Mouse (Mus musculus) lung, embryonic 15.5 days (tissue): ENCODE results near the gene Ddx47. TPM values are rescaled to one million over a fixed set of nuclear protein-coding genes. Genes with fewer than 3 reads are reported as not detected.

Source experiments
- ATAC-seq: fragments of 200-750 bp; cut with Nextera tagmentation; 2 replicates; pipeline ENCODE4 v1.8.0; 2017; ENCODE audit warnings: moderate number of reproducible peaks, borderline replicate concordance; ENCODE audit not compliant: low FRiP score, low TSS enrichment; ENCODE audit errors: extremely low read depth
- H3K27ac ChIP-seq: fragments of 300-500 bp; sonication (generic); 2 replicates; pipeline ENCODE4 v1.5.1; 2015; ENCODE audit warnings: moderate library complexity, mild to moderate bottlenecking, inconsistent platforms
- H3K27me3 ChIP-seq: fragments of 300-500 bp; sonication (generic); 2 replicates; pipeline ENCODE4 v1.6.1; 2015; ENCODE audit warnings: inconsistent platforms
- H3K36me3 ChIP-seq: fragments of 300-500 bp; sonication (generic); 2 replicates; pipeline ENCODE4 v1.6.1; 2015; ENCODE audit warnings: inconsistent platforms
- H3K4me1 ChIP-seq: fragments of 300-500 bp; sonication (generic); 2 replicates; pipeline ENCODE4 v1.6.1; 2015; ENCODE audit warnings: inconsistent platforms
- H3K4me2 ChIP-seq: fragments of 300-500 bp; sonication (generic); 2 replicates; pipeline ENCODE4 v1.6.1; 2015; ENCODE audit warnings: inconsistent platforms, mild to moderate bottlenecking, moderate library complexity
- H3K4me3 ChIP-seq: fragments of 300-500 bp; sonication (generic); 2 replicates; pipeline ENCODE4 v1.5.1; 2015; ENCODE audit warnings: mild to moderate bottlenecking, inconsistent platforms
- H3K9ac ChIP-seq: fragments of 300-500 bp; sonication (generic); 2 replicates; pipeline ENCODE4 v1.6.1; 2015; ENCODE audit warnings: inconsistent platforms
- H3K9me3 ChIP-seq: fragments of 300-500 bp; sonication (generic); 2 replicates; pipeline ENCODE4 v1.6.1; 2016; ENCODE audit warnings: inconsistent platforms
- WGBS: fragments of 180-500 bp; shearing (Covaris S2); methylation state at CpG from one replicate; pipeline ENCODE4 v1.1.7; 2015; 5-methylcytosine and 5-hydroxymethylcytosine counted together
- polyA plus RNA-seq: library from polyadenylated mRNA; unstranded; fragments of >200 nt; fragmentation: Nextera tagmentation; extraction: Ambion mirVana; gene quantifications from 2 replicates; pipeline ENCODE4 v1.2.1, GENCODE M21; 2015

The Ddx47 gene
- polyA plus RNA-seq, 1 experiment from 2014 or later = 125 TPM

- H3K27me3 ChIP-seq = no peaks in the 10 kb centered on the region
- H3K9ac ChIP-seq = no peak overlapping the region
- H3K36me3 ChIP-seq = peaks cover 88% of the 10 kb centered on the region
- H3K9me3 ChIP-seq = no peaks in the 10 kb centered on the region
- no peak overlapping the region for H3K4me2 ChIP-seq
- peak overlapping the region; percentile 60 for H3K27ac ChIP-seq
- WGBS = 73% methylated on average over 11 of the region's 11 CpGs
- peaks cover 2% of the 10 kb centered on the region; the same call in 1 of the 2 replicates for H3K4me1 ChIP-seq
- H3K4me3 ChIP-seq = no peak overlapping the region
- ATAC-seq = 0 out of 2 replicates have a peak, but pooled peaks have one; percentile 41
Observed at GRCm38 (mm10) chr6:135017211-135017610, 5.8 kb downstream of the Ddx47 start.

DNA sequence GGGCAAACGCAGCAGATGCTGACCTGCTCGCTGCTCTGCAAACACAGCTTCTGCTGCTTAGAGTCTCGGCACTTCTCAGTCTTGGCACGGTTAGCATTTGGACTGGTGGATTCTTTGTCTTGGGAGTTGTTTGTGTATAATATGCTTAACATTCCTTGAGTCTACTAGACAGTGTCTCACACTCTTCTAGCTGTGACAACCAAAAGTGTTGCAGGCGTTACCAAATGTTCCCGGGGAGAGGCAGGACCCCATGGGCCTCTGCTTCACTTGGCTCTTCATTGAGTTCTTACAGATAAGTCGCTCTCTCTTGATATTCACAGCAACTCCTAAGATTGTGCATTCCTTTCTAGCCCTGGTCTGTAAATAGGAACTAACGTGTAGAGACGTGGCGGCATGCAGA, 8.2 kb downstream of the Ddx47 start:
- no peak overlapping the region for H3K27ac ChIP-seq
- no peak for ATAC-seq
- 81% methylated on average over 10 of the region's 10 CpGs for WGBS
- no peak overlapping the region for H3K9ac ChIP-seq
- no peaks in the 10 kb centered on the region for H3K27me3 ChIP-seq
- H3K4me3 ChIP-seq = no peak overlapping the region
- H3K4me2 ChIP-seq = no peak overlapping the region
- H3K9me3 ChIP-seq = no peaks in the 10 kb centered on the region
- H3K4me1 ChIP-seq = peaks cover 16% of the 10 kb centered on the region
- peaks cover 96% of the 10 kb centered on the region for H3K36me3 ChIP-seq

GRCm38 (mm10) chr6:135021633-135022032, 10.2 kb downstream of the Ddx47 start:
- Histone ChIP-seq H3K36me3 (peaks cover 75% of the 10 kb centered on the region), H3K4me3 (no peak overlapping the region), H3K27me3 (no peaks in the 10 kb centered on the region), H3K27ac (no peak overlapping the region), H3K9ac (no peak overlapping the region), H3K4me2 (no peak overlapping the region), H3K4me1 (peaks cover 23% of the 10 kb centered on the region), H3K9me3 (no peaks in the 10 kb centered on the region)
- WGBS = 87% methylated on average over 3 of the region's 3 CpGs
- ATAC-seq = no peak

GRCm38 (mm10) chr6:135023379-135023778, 12.0 kb downstream of the Ddx47 start:
- ATAC-seq = no peak

DNA sequence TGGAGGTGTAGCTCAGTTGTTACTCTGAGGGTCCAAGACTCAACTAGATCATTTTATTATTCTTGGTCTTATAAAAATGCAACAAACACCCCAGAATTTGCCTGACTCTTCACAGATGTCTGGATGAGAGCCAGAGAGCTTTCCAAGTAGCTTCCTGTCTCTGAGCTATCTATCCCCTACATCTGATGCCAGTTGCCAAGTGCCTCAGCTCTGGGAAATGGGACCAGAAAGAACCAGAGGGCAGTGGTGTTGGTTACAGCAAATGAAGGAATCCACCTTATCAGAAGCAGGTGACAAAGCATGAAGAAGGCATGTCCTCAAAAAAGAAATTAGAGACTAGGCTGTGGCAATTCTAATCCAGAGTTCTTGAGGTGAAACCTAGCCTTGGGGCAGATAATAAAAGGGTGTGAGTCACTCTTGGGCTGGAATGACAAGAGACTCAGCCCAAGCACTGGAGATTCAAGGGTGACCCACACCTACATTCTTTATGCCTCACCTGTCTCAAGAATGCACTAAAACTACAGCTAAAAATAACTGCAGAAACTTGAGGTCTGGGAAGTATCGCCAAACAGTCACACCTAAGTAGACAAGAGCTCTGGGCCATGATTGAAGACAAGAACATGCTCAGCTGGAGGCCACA, 13.5 kb downstream of the Ddx47 start:
- Histone ChIP-seq H3K4me1 (peaks cover 29% of the 10 kb centered on the region), H3K9me3 (no peaks in the 10 kb centered on the region), H3K4me2 (no peak overlapping the region), H3K4me3 (no peak overlapping the region), H3K27me3 (no peaks in the 10 kb centered on the region), H3K36me3 (peaks cover 42% of the 10 kb centered on the region), H3K9ac (no peak overlapping the region), H3K27ac (peak overlapping the region; percentile 83)
- WGBS = 59% methylated on average over 1 of the region's 1 CpGs
- ATAC-seq = peak; percentile 49; the same call in 1 of the 2 replicates

More at GRCm38 (mm10) chr6:135023379-135023778, 12.0 kb downstream of the Ddx47 start:
- Histone ChIP-seq H3K9me3 (no peaks in the 10 kb centered on the region), H3K36me3 (peaks cover 57% of the 10 kb centered on the region), H3K27me3 (no peaks in the 10 kb centered on the region), H3K4me3 (no peak overlapping the region), H3K4me1 (peaks cover 29% of the 10 kb centered on the region), H3K27ac (peak overlapping the region; percentile 65), H3K4me2 (no peak overlapping the region), H3K9ac (no peak overlapping the region)
- WGBS = 62% methylated on average over 14 of the region's 14 CpGs

- no peak overlapping the region; the same call in 1 of the 2 replicates for H3K27ac ChIP-seq
- 14% methylated on average over 3 of the region's 3 CpGs for WGBS
- peak; percentile 60 for ATAC-seq
Observed at GRCm38 (mm10) chr6:135026232-135026631, 14.8 kb downstream of the Ddx47 start.

DNA sequence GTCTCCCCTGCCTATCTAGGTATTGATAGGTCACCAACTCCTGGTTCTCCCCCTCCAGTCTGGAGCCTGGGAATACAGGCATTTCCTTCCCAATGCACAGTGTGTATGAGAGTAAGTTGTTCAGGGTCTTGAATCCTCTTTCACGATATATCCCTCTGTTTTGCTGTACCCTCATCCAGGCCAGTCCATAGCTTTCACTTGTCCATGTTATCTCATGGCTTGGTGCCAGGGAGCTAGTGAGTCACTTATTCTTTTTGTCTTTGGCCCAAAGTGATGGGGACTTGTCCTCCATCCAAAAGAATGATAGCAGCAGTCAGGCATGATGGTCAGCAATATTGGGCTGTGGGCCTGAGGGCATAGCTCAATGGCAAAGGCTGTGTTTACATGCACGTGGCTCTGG, 15.3 kb downstream of the Ddx47 start:
- 46% methylated on average over 2 of the region's 2 CpGs for whole genome bisulfite sequencing
- H3K9ac ChIP-seq = no peak overlapping the region
- no peak for ATAC-seq
- H3K9me3 ChIP-seq = no peaks in the 10 kb centered on the region
- no peak overlapping the region; the same call in 1 of the 2 replicates for H3K27ac ChIP-seq
- H3K4me2 ChIP-seq = no peak overlapping the region
- peaks cover 24% of the 10 kb centered on the region for H3K36me3 ChIP-seq
- H3K4me3 ChIP-seq = no peak overlapping the region
- H3K27me3 ChIP-seq = no peaks in the 10 kb centered on the region
- H3K4me1 ChIP-seq = peaks cover 29% of the 10 kb centered on the region

More at GRCm38 (mm10) chr6:135026232-135026631, 14.8 kb downstream of the Ddx47 start:
- H3K4me2 ChIP-seq = no peak overlapping the region
- H3K4me1 ChIP-seq = peaks cover 29% of the 10 kb centered on the region
- no peak overlapping the region for H3K9ac ChIP-seq
- H3K9me3 ChIP-seq = no peaks in the 10 kb centered on the region
- peaks cover 29% of the 10 kb centered on the region for H3K36me3 ChIP-seq
- no peaks in the 10 kb centered on the region for H3K27me3 ChIP-seq
- no peak overlapping the region for H3K4me3 ChIP-seq

- Histone ChIP-seq H3K36me3 (peaks cover 1% of the 10 kb centered on the region), H3K27me3 (no peaks in the 10 kb centered on the region), H3K4me3 (no peak overlapping the region), H3K4me2 (no peak overlapping the region), H3K9ac (no peak overlapping the region), H3K4me1 (peaks cover 14% of the 10 kb centered on the region), H3K9me3 (no peaks in the 10 kb centered on the region), H3K27ac (peak overlapping the region; percentile 13; the same call in 1 of the 2 replicates)
- ATAC-seq = no peak
- 55% methylated on average over 4 of the region's 4 CpGs for WGBS
Observed at GRCm38 (mm10) chr6:135029246-135029645, 17.8 kb downstream of the Ddx47 start.

- 77% methylated on average over 3 of the region's 3 CpGs for WGBS
- Histone ChIP-seq H3K36me3 (no peaks in the 10 kb centered on the region), H3K4me2 (no peak overlapping the region), H3K27me3 (peaks cover 14% of the 10 kb centered on the region), H3K4me3 (no peak overlapping the region), H3K4me1 (peaks cover 9% of the 10 kb centered on the region), H3K9ac (no peak overlapping the region), H3K27ac (no peak overlapping the region), H3K9me3 (no peaks in the 10 kb centered on the region)
- no peak for ATAC-seq
Observed at GRCm38 (mm10) chr6:135038674-135039073, 27.3 kb downstream of the Ddx47 start.

DNA sequence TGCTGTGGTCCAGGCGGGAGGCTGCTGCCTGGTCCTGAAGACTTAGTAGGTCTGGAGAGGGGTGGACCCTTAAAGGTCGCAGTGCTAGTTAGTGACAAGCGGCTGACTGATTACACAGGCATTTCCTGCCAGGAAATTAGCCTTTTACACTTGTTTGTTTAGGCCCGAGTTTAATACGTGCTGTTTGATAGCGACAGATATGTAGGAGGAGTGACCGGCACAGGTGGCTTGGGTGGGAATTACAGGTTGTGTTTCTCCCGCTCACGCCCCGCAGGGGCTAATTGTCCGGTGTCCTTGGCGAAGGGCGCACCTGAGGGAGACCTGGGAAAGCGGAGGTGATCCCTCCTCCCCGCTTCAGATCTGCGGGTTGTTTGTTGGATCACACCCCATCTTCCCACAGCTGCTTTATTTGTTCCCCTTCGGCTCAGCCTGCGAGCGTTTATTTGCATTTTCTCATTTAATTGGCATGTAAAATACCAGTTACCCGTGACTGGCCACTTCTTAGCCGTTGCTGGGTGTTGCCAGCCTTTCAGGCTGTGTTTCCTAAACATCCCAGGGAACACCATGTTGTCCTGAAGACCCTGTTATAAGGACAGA, 29.0 kb downstream of the Ddx47 start:
- 5% methylated on average over 21 of the region's 21 CpGs for whole genome bisulfite sequencing
- Histone ChIP-seq H3K36me3 (no peaks in the 10 kb centered on the region), H3K9ac (no peak overlapping the region), H3K27ac (no peak overlapping the region), H3K4me3 (peak overlapping the region; percentile 15), H3K27me3 (peaks cover 14% of the 10 kb centered on the region), H3K4me2 (peak overlapping the region; percentile 51), H3K4me1 (peaks cover 9% of the 10 kb centered on the region), H3K9me3 (no peaks in the 10 kb centered on the region)
- no peak for ATAC-seq

- Histone ChIP-seq H3K4me1 (peaks cover 9% of the 10 kb centered on the region), H3K9me3 (no peaks in the 10 kb centered on the region), H3K9ac (no peak overlapping the region), H3K27ac (no peak overlapping the region), H3K4me2 (no peak overlapping the region), H3K36me3 (no peaks in the 10 kb centered on the region), H3K27me3 (peaks cover 14% of the 10 kb centered on the region), H3K4me3 (no peak overlapping the region)
- WGBS = 89% methylated on average over 3 of the region's 3 CpGs
- ATAC-seq = no peak
Observed at GRCm38 (mm10) chr6:135041930-135042329, 30.5 kb downstream of the Ddx47 start.

DNA sequence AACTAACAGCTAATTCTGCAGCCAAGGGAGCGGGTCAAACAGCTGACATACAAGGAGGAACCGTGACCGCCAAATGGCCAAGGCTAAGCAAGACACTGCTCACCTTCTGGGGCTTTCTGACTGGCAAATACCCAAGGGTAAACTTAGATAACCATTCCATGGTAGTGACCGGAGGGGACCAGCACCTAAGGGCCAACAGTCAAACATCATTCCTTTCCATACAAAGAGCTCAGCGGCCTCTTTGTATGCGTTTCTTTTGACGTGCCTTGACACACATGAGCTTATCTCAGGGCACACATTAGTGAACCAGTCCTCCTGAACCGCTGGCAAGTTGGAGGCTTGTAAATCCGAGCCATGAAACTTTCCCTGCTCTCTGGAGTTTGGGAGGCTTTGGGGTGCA, 35.9 kb downstream of the Ddx47 start:
- 45% methylated on average over 9 of the region's 9 CpGs for WGBS
- ATAC-seq = no peak
- no peaks in the 10 kb centered on the region for H3K36me3 ChIP-seq
- no peak overlapping the region for H3K4me3 ChIP-seq
- no peaks in the 10 kb centered on the region for H3K9me3 ChIP-seq
- H3K27me3 ChIP-seq = no peaks in the 10 kb centered on the region
- no peak overlapping the region for H3K27ac ChIP-seq
- no peak overlapping the region for H3K9ac ChIP-seq
- no peak overlapping the region for H3K4me2 ChIP-seq
- 0 out of 2 replicates have a peak, but pooled peaks cover 5% of the 10 kb centered on the region for H3K4me1 ChIP-seq
